Mouse (Mus musculus): ENCODE data around the gene Gm17720.
"Not testable (repeated sequence)": the region's sequence is repeated elsewhere in the genome, so short reads cannot be mapped to it uniquely, and the experiment has no call there.

Gene Gm17720

GRCm38 (mm10) chr8:110039659-110040058 lies 62.9 kb downstream of the Gm17720 start, which contains the start of gene Chst4:
TSS of gene Chst4 (minus strand) at chr8:110039740.
- DNase-seq (ENCODE audit: low read depth, low spot score), result no peak

GRCm38 (mm10) chr8:110039216-110039615 lies 63.3 kb downstream of the Gm17720 start:
- no peak for DNase-seq (ENCODE audit: low read depth, low spot score)

GRCm38 (mm10) chr8:110036156-110036555 lies 66.4 kb downstream of the Gm17720 start:
- DNase-seq (ENCODE audit: low read depth, low spot score), result no peak

GRCm38 (mm10) chr8:110034331-110034730 lies 68.2 kb downstream of the Gm17720 start:
- DNase-seq (ENCODE audit: low read depth, low spot score), result no peak

GRCm38 (mm10) chr8:110033771-110034170 lies 68.8 kb downstream of the Gm17720 start:
- not testable (repeated sequence) for DNase-seq (ENCODE audit: low read depth, low spot score)
